Mouse (Mus musculus): ENCODE measurements around the gene Ect2l.

DNA sequence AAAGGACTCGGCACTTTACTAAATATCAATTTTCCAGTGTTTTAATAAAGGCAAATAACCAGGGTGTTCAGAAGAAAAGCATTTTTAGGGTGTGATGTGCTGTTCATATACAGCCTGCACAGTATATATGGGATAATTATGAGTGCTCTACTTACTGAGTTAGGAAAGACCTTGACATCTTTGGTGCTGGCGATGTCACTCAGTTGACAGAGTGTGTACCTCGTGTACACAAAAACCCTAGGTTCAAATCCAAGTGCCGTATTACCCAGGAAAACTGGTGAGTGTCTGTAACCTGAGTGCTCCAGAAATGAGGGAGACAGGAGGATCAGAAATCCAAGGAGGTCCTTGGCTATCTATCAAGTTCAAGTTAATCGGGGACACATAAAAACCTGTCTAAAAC is 71.1 kb downstream of the Ect2l start:
- TF ChIP-seq CTCF (conservative IDR thresholded peaks at IDR 0.05; ENCODE audit: insufficient read depth, insufficient read length, low read depth, low read length) (no peak), POLR2A (IDR thresholded peaks at IDR 0.05; ENCODE audit: low read depth, low read length) (no peak)

Data from kidney, adult 2 months (tissue).